Mouse (Mus musculus) forebrain, embryonic 14.5 days (tissue): ENCODE results near the gene Cdc73. TPM values are rescaled to one million over a fixed set of nuclear protein-coding genes. Genes with fewer than 3 reads are reported as not detected.

Experiments used
- polyA plus RNA-seq: library from polyadenylated mRNA; unstranded; fragments of >200 nt; fragmentation: Nextera tagmentation; extraction: Ambion mirVana; gene quantifications from 2 replicates; pipeline ENCODE4 v1.2.1, GENCODE M21; 2014

The Cdc73 gene
- polyA plus RNA-seq, 1 experiment from 2014 or later: 16.6 TPM

Other genes with a start within 250 kb of the Cdc73 start
- 5.9 and 8.8 TPM in 2 replicates for gene B3galt2, start 62.2 kb downstream of the Cdc73 start, polyA plus RNA-seq
- 119 and 131 TPM in 2 replicates for gene Glrx2, start 13.4 kb upstream of the Cdc73 start, polyA plus RNA-seq
- 38.0 and 41.8 TPM in 2 replicates for gene Trove2, start 74.2 kb upstream of the Cdc73 start, polyA plus RNA-seq
- gene Uchl5, start 74.4 kb upstream of the Cdc73 start, polyA plus RNA-seq: 57.0 and 63.7 TPM in 2 replicates